ENCODE assay signal across 9 mouse cellular contexts in the genomic region with DNA sequence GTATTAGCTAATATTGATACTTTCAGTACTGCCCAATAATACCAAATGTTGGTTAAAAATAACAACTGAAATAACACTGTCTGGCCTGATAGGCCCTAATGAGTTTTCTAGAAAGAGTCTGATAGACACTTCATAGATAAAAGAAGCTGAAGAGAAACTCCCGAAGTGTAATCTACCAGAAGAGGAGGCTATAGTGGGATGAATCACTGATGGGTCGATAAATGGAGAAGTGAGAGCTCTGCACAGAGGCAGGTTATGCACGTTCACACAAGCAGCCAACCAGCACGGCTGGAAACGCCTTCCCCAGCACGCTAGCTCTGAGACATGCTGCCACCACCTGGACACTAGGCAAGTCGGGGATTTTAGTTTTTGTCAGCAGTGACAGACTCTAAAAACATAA. TPM values are rescaled to one million over a fixed set of nuclear protein-coding genes. Genes with fewer than 3 reads are reported as not detected.
A peak's percentile ranks its signal among the peaks of the same experiment; 100 is the strongest.
DNase-seq lines count a peak whose midpoint lies in the region; ATAC-seq and TF ChIP-seq lines count a peak whose summit lies in the region.
"Had no signal": no experiment of that assay in that cellular context is flagged by ENCODE, and none has a peak within 500 bp of the region (broad histone marks: within the 10 kb centered on the region; RNA-seq: fewer than 3 reads in every experiment).

No protein-coding gene starts in this region.

- DNase-seq in kidney, adult 11 months: peak; percentile 75
- peak; percentile 61 to 64 for DNase-seq in cerebellum, postnatal 36 days
- DNase-seq in gastrocnemius, postnatal 4 days (ENCODE audit: low spot score in 2 of 2): peak; percentile 28 to 54
- peak; percentile 85 for DNase-seq in kidney, adult 9 months
- DNase-seq in limb, embryonic 14.5 days (ENCODE audit: low spot score): peak; percentile 81

- peaks cover 28% of the 10 kb centered on the region for H3K4me1 ChIP-seq in kidney, embryonic 14.5 days (ENCODE audit: control insufficient read depth, insufficient read depth, low read length)
- H3K4me1 ChIP-seq in limb, embryonic 14.5 days (ENCODE audit: control insufficient read depth, insufficient read depth, low read length): peaks cover 19% of the 10 kb centered on the region; the same call in 1 of the 2 replicates
- peaks cover 16% of the 10 kb centered on the region for H3K4me1 ChIP-seq in stomach, embryonic 14.5 days (ENCODE audit: control insufficient read depth, insufficient read depth, low read length)

- 6% methylated on average over 7 of the region's 7 CpGs for WGBS in kidney, embryonic 14.5 days
- 5% methylated on average over 7 of the region's 7 CpGs for WGBS in limb, embryonic 14.5 days
- 3% methylated on average over 7 of the region's 7 CpGs for WGBS in stomach, embryonic 14.5 days

- peaks cover 32% of the 10 kb centered on the region for H3K79me2 ChIP-seq in myocyte (ENCODE audit: control insufficient read depth, insufficient read depth)

- no peaks in the 10 kb centered on the region for H3K27me3 ChIP-seq in kidney, embryonic 14.5 days (ENCODE audit: control insufficient read depth, insufficient read depth, low read length)
- no peaks in the 10 kb centered on the region for H3K27me3 ChIP-seq in limb, embryonic 14.5 days (ENCODE audit: control insufficient read depth, insufficient read depth, low read length)
- H3K27me3 ChIP-seq in myocyte (ENCODE audit: control insufficient read depth, insufficient read depth, insufficient read length): no peaks in the 10 kb centered on the region
- H3K27me3 ChIP-seq in stomach, embryonic 14.5 days (ENCODE audit: control insufficient read depth, insufficient read depth, low read length): no peaks in the 10 kb centered on the region
- H3K27me3 ChIP-seq: stomach, embryonic 15.5 days had no signal

- no peak overlapping the region for H3K4me3 ChIP-seq in kidney, embryonic 14.5 days (ENCODE audit: low read length)
- H3K4me3 ChIP-seq in limb, embryonic 14.5 days (replicated peaks; ENCODE audit: low read length): no peak overlapping the region
- H3K4me3 ChIP-seq in myocyte: no peak overlapping the region
- no peak overlapping the region for H3K4me3 ChIP-seq in stomach, embryonic 14.5 days (ENCODE audit: low read depth, low read length)
- H3K4me3 ChIP-seq: stomach, embryonic 15.5 days had no signal

- H3K27ac ChIP-seq in kidney, embryonic 14.5 days (ENCODE audit: low read depth, low read length): no peak overlapping the region
- H3K27ac ChIP-seq in limb, embryonic 14.5 days (replicated peaks; ENCODE audit: low read depth, low read length): no peak overlapping the region
- no peak overlapping the region for H3K27ac ChIP-seq in stomach, embryonic 14.5 days (ENCODE audit: low read length)
- H3K27ac ChIP-seq: stomach, embryonic 15.5 days had no signal

- H3ac ChIP-seq in myocyte (ENCODE audit: control insufficient read depth, insufficient read length): no peak overlapping the region

- H3K9ac ChIP-seq in kidney, embryonic 14.5 days (ENCODE audit: low read depth, low read length): no peak overlapping the region
- no peak overlapping the region for H3K9ac ChIP-seq in limb, embryonic 14.5 days (ENCODE audit: low read depth, low read length, severe bottlenecking)
- H3K9ac ChIP-seq in stomach, embryonic 14.5 days (replicated peaks; ENCODE audit: low read depth, low read length): no peak overlapping the region
- H3K9ac ChIP-seq: stomach, embryonic 15.5 days had no signal

- no peaks in the 10 kb centered on the region; the same call in 1 of the 2 replicates for H3K36me3 ChIP-seq in kidney, embryonic 14.5 days (ENCODE audit: control insufficient read depth, insufficient read depth, low read length)
- H3K36me3 ChIP-seq in limb, embryonic 14.5 days (ENCODE audit: control insufficient read depth, insufficient read depth, low read length): no peaks in the 10 kb centered on the region
- H3K36me3 ChIP-seq in myocyte (ENCODE audit: control insufficient read depth, insufficient read depth): no peaks in the 10 kb centered on the region
- H3K36me3 ChIP-seq in stomach, embryonic 14.5 days (ENCODE audit: control insufficient read depth, insufficient read depth, low read length): no peaks in the 10 kb centered on the region
- H3K36me3 ChIP-seq: stomach, embryonic 15.5 days had no signal

- ATAC-seq in kidney, embryonic 14.5 days (ENCODE audit: low FRiP score, low TSS enrichment): no peak
- ATAC-seq in limb, embryonic 14.5 days (ENCODE audit: low FRiP score, low read depth): no peak
- no peak for ATAC-seq in stomach, embryonic 14.5 days (ENCODE audit: insufficient number of reproducible peaks, insufficient read depth, low FRiP score, low read depth)

- TF ChIP-seq POLR2A in limb, embryonic 14.5 days (IDR thresholded peaks at IDR 0.05; ENCODE audit: borderline replicate concordance, extremely low read depth, insufficient read depth, insufficient read length): no peak
- TF ChIP-seq POLR2A in myocyte (IDR thresholded peaks at IDR 0.05; ENCODE audit: insufficient read length, low read depth): no peak

- no peak overlapping the region for H3K4me2 ChIP-seq in kidney, embryonic 14.5 days (replicated peaks; ENCODE audit: low read depth, low read length)
- H3K4me2 ChIP-seq in limb, embryonic 14.5 days (replicated peaks; ENCODE audit: low read depth, low read length, severe bottlenecking): no peak overlapping the region
- H3K4me2 ChIP-seq in myocyte (ENCODE audit: low read depth): peak overlapping the region; percentile 28
- 0 out of 2 replicates have a peak overlapping the region, but pooled peaks have one; percentile 18 for H3K4me2 ChIP-seq in stomach, embryonic 14.5 days (replicated peaks; ENCODE audit: low read depth, low read length)
- H3K4me2 ChIP-seq: stomach, embryonic 15.5 days had no signal

- H3K9me3 ChIP-seq in kidney, embryonic 14.5 days (ENCODE audit: control insufficient read depth, low read length): no peaks in the 10 kb centered on the region
- no peaks in the 10 kb centered on the region for H3K9me3 ChIP-seq in limb, embryonic 14.5 days (ENCODE audit: control insufficient read depth, low read length)
- no peaks in the 10 kb centered on the region for H3K9me3 ChIP-seq in stomach, embryonic 14.5 days (ENCODE audit: control insufficient read depth, low read depth, low read length)
- H3K9me3 ChIP-seq: stomach, embryonic 15.5 days had no signal

TF ChIP-seq in myocyte, 11 proteins besides CTCF, POLR2A, EP300 and RAD21:
- TF ChIP-seq MAX (IDR thresholded peaks at IDR 0.05; ENCODE audit: low read depth) (no peak), TCF3 (IDR thresholded peaks at IDR 0.05; ENCODE audit: insufficient read length, low read depth) (no peak), POLR2AphosphoS2 (IDR thresholded peaks at IDR 0.05; ENCODE audit: insufficient read length, low read depth) (peak; percentile 34)

RNA-seq across cellular contexts. Expression of gene Smim15, which starts 2.9 kb away (rescaled TPM):
- 82.1 and 89.5 TPM in 2 replicates for polyA plus RNA-seq in kidney, embryonic 14.5 days (2014; fragmentation: Nextera tagmentation; extraction: Ambion mirVana)
- total RNA-seq in gastrocnemius, postnatal 4 days (2021): 10 to 100 TPM; 27.6 to 28.5 TPM
- 32.5 and 48.1 TPM in 2 replicates for polyA plus RNA-seq in limb, embryonic 14.5 days (2012; rRNA removed)
- polyA plus RNA-seq in limb, embryonic 14.5 days (2014; fragmentation: Nextera tagmentation; extraction: Ambion mirVana): 49.3 and 50.3 TPM in 2 replicates
- polyA plus RNA-seq in myocyte (2012; fragmentation: generic; extraction: Trizol): 18.3 TPM
- polyA plus RNA-seq in stomach, embryonic 14.5 days (2014; fragmentation: Nextera tagmentation; extraction: Ambion mirVana): 64.0 and 69.3 TPM in 2 replicates

Comparison
In these comparisons a context has a peak if more than half of its experiments do, and no peak if none do; other contexts are left out.
1. H3K4me2 ChIP-seq: peak in myocyte (single experiment) and stomach, embryonic 14.5 days (single experiment); none in kidney, embryonic 14.5 days (single experiment) and limb, embryonic 14.5 days (single experiment).
2. Peak in every context shown above with its lines, with median percentiles within 50 percentile points of each other: DNase-seq.